Mouse (Mus musculus): ENCODE measurements at regions not wholly inside any gene's neighbourhood (a gene's known extent, or its start where the extent isn't known, plus 50 kb on each side); places are given as distances from the start of the nearest gene placed in this dataset.

DNA sequence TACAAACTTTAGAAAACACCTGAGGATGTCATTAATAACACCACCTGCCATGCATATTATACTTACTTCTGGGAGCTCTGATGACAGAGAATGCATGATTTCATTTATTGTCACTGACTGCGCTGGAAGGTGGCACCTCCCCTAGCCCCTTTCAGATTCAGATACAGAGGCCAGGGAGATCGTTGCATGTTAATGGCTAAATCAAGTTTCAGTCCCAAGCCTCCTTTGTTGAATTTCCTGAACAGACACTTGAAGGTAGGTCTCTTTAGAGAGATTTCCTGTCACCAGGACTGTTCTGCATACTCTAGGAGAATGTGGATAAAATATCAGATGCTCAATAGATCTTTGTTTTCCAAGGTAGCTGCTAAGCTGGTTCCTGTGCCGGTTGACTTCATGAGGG lies 143.5 kb upstream of the Podxl start:
- H3K9me3 ChIP-seq (ENCODE audit: low read length) = no peaks in the 10 kb centered on the region
- H3K4me3 ChIP-seq (ENCODE audit: low read depth, low read length) = no peak overlapping the region
- no peak for DNase-seq
- TF ChIP-seq CTCF (IDR thresholded peaks at IDR 0.05; ENCODE audit: low read depth) = no peak
- H3K36me3 ChIP-seq (ENCODE audit: insufficient read depth) = no peaks in the 10 kb centered on the region
- no peak overlapping the region for H3K27ac ChIP-seq (ENCODE audit: low read depth, low read length)
- H3K4me1 ChIP-seq (ENCODE audit: insufficient read depth) = no peaks in the 10 kb centered on the region
- no peak overlapping the region for H3K4me2 ChIP-seq (ENCODE audit: low read depth)
- WGBS = 66% methylated on average over 3 of the region's 3 CpGs
- H3K9ac ChIP-seq = no peak overlapping the region
- no peak for ATAC-seq
- no peaks in the 10 kb centered on the region for H3K27me3 ChIP-seq (ENCODE audit: insufficient read depth, low read length)

DNA sequence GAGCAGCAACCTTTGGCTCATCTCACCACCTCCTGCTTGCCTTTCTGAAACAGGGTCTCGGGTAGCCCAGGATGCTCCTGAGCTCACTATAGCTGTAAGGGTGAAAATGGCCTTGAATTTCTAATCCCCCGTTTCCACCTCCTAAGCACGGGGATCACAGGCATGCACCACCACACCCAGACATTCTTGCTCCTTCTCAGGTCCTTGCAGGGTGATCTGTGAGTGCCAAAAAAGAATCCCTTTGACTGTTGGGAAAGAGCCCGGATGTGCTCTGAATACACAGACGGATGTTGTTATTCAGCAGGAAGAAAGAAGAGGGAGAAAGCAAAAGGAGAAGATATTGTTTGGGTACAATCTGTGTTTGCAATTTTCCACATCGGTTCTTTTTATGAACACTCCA lies 140.4 kb upstream of the Podxl start:
- no peaks in the 10 kb centered on the region for H3K36me3 ChIP-seq (ENCODE audit: insufficient read depth)
- TF ChIP-seq CTCF (IDR thresholded peaks at IDR 0.05; ENCODE audit: low read depth) = no peak
- ATAC-seq (no peak), DNase-seq (no peak)
- H3K9ac ChIP-seq = no peak overlapping the region
- H3K4me3 ChIP-seq (ENCODE audit: low read depth, low read length) = no peak overlapping the region
- H3K27me3 ChIP-seq (ENCODE audit: insufficient read depth, low read length) = no peaks in the 10 kb centered on the region
- no peak overlapping the region for H3K4me2 ChIP-seq (ENCODE audit: low read depth)
- H3K9me3 ChIP-seq (ENCODE audit: low read length) = no peaks in the 10 kb centered on the region
- no peak overlapping the region for H3K27ac ChIP-seq (ENCODE audit: low read depth, low read length)
- 33% methylated on average over 6 of the region's 6 CpGs for WGBS
- no peaks in the 10 kb centered on the region for H3K4me1 ChIP-seq (ENCODE audit: insufficient read depth)

DNA sequence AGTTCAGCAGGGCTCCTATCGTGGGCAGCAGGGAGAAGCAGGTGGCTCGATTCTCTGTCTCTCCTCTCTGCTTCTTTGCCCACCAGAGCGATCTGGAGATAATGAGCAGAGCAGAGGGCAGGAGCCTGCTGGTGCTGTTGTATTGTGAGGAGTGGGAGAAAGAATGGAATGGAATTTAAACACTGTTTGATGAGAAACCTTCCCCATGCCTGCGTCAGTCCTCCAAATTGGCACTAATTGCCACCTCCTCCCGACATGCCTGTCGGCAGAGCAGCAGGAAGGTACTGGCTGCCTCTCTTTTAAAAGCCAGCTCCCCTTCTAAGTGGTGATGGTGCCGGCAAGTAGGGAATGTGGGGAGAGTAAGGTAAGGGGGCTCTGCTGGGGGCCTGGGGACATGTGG lies 139.2 kb upstream of the Podxl start:
- ATAC-seq = peak; percentile 69
- no peak overlapping the region for H3K9ac ChIP-seq
- 2% methylated on average over 7 of the region's 7 CpGs for WGBS

DNA sequence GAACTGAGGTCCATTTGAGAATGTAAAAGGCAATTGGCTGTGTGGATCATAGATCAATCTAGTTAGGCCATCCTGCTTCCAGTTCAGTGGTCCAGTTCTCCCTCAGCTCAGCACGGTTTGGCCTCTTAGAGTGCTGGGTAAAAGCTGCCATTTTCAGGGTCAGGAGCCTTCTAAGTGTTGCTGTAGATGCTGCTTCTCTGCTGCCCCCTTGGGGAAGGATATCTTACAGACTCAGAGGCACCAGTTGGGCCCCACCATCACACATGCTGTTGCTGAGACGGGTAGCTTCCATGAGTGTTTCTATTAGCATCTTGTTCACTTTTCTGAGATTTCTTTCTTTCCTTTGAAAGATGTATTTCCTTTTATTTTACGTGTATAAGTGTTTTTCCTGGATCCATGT lies 132.1 kb upstream of the Podxl start:
- WGBS = 75% methylated on average over 3 of the region's 3 CpGs
- TF ChIP-seq CTCF (IDR thresholded peaks at IDR 0.05; ENCODE audit: low read depth) = no peak
- no peaks in the 10 kb centered on the region for H3K4me1 ChIP-seq (ENCODE audit: insufficient read depth)

More for the DNA sequence above, 139.2 kb upstream of the Podxl start:
- no peaks in the 10 kb centered on the region for H3K4me1 ChIP-seq (ENCODE audit: insufficient read depth)
- no peak for DNase-seq
- TF ChIP-seq CTCF (IDR thresholded peaks at IDR 0.05; ENCODE audit: low read depth) = no peak
- H3K36me3 ChIP-seq (ENCODE audit: insufficient read depth) = no peaks in the 10 kb centered on the region
- H3K4me3 ChIP-seq (ENCODE audit: low read depth, low read length) = no peak overlapping the region
- H3K27ac ChIP-seq (ENCODE audit: low read depth, low read length) = 0 out of 2 replicates have a peak overlapping the region, but pooled peaks have one; percentile 1
- H3K9me3 ChIP-seq (ENCODE audit: low read length) = no peaks in the 10 kb centered on the region
- H3K4me2 ChIP-seq (ENCODE audit: low read depth) = peak overlapping the region; percentile 24
- H3K27me3 ChIP-seq (ENCODE audit: insufficient read depth, low read length) = no peaks in the 10 kb centered on the region

DNA sequence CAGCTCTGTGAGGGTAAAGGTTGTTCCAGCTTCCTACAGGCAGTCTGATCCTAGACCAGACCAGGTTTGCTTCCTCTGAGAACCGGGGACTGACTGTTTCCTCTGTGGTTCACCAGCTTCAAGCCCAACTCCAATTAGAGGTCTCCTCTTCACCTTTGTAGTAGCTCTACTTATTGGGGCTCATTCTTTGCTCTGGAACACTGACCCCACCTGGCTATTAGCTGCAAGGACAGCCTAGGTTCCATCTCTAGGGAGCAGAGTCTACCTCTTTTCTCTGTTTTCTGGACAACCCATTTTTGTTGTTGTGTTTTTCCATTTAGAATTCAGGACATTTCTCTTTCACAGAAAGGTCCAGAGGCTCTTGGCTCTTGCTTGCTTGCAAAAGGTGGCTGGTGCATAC lies 129.3 kb upstream of the Podxl start:
- Histone ChIP-seq H3K4me2 (ENCODE audit: low read depth) (no peak overlapping the region), H3K36me3 (ENCODE audit: insufficient read depth) (no peaks in the 10 kb centered on the region), H3K9ac (no peak overlapping the region), H3K27ac (ENCODE audit: low read depth, low read length) (no peak overlapping the region), H3K27me3 (ENCODE audit: insufficient read depth, low read length) (no peaks in the 10 kb centered on the region), H3K4me1 (ENCODE audit: insufficient read depth) (no peaks in the 10 kb centered on the region), H3K9me3 (ENCODE audit: low read length) (no peaks in the 10 kb centered on the region), H3K4me3 (ENCODE audit: low read depth, low read length) (no peak overlapping the region)
- DNase-seq = no peak
- ATAC-seq = no peak
- 91% methylated on average over 1 of the region's 1 CpGs for WGBS
- TF ChIP-seq CTCF (IDR thresholded peaks at IDR 0.05; ENCODE audit: low read depth) = no peak

More for the DNA sequence above, 132.1 kb upstream of the Podxl start:
- Histone ChIP-seq H3K4me3 (ENCODE audit: low read depth, low read length) (no peak overlapping the region), H3K9me3 (ENCODE audit: low read length) (no peaks in the 10 kb centered on the region), H3K4me2 (ENCODE audit: low read depth) (no peak overlapping the region), H3K9ac (no peak overlapping the region), H3K27me3 (ENCODE audit: insufficient read depth, low read length) (no peaks in the 10 kb centered on the region), H3K36me3 (ENCODE audit: insufficient read depth) (no peaks in the 10 kb centered on the region), H3K27ac (ENCODE audit: low read depth, low read length) (no peak overlapping the region)
- ATAC-seq (no peak), DNase-seq (no peak)

GRCm38 (mm10) chr6:31692024-31692423 lies 128.2 kb upstream of the Podxl start:
- H3K27ac ChIP-seq (ENCODE audit: low read depth, low read length) = no peak overlapping the region
- no peak overlapping the region for H3K4me2 ChIP-seq (ENCODE audit: low read depth)
- no peak overlapping the region for H3K9ac ChIP-seq
- no peak for TF ChIP-seq CTCF (IDR thresholded peaks at IDR 0.05; ENCODE audit: low read depth)
- ATAC-seq (no peak), DNase-seq (no peak)
- WGBS = 93% methylated on average over 6 of the region's 6 CpGs
- H3K36me3 ChIP-seq (ENCODE audit: insufficient read depth) = no peaks in the 10 kb centered on the region
- no peaks in the 10 kb centered on the region for H3K4me1 ChIP-seq (ENCODE audit: insufficient read depth)
- H3K9me3 ChIP-seq (ENCODE audit: low read length) = no peaks in the 10 kb centered on the region
- no peaks in the 10 kb centered on the region for H3K27me3 ChIP-seq (ENCODE audit: insufficient read depth, low read length)
- H3K4me3 ChIP-seq (ENCODE audit: low read depth, low read length) = no peak overlapping the region

- Histone ChIP-seq H3K27me3 (ENCODE audit: insufficient read depth, low read length) (no peaks in the 10 kb centered on the region), H3K4me3 (ENCODE audit: low read depth, low read length) (no peak overlapping the region), H3K4me1 (ENCODE audit: insufficient read depth) (0 out of 2 replicates have a peak, but pooled peaks cover 5% of the 10 kb centered on the region), H3K9ac (no peak overlapping the region), H3K4me2 (ENCODE audit: low read depth) (no peak overlapping the region), H3K27ac (ENCODE audit: low read depth, low read length) (no peak overlapping the region), H3K36me3 (ENCODE audit: insufficient read depth) (no peaks in the 10 kb centered on the region), H3K9me3 (ENCODE audit: low read length) (no peaks in the 10 kb centered on the region)
- no peak for TF ChIP-seq CTCF (IDR thresholded peaks at IDR 0.05; ENCODE audit: low read depth)
- WGBS = 36% methylated on average over 2 of the region's 2 CpGs
- DNase-seq (peak; percentile 37), ATAC-seq (peak; percentile 50; the same call in 1 of the 2 replicates)
Measured at GRCm38 (mm10) chr6:31680101-31680500, 116.3 kb upstream of the Podxl start.

Data from forebrain, postnatal 0 days (tissue).